Mouse (Mus musculus) 3T3-L1 (cell line): ENCODE measurements around the gene Ccdc7b.
"Not testable (repeated sequence)": the region's sequence is repeated elsewhere in the genome, so short reads cannot be mapped to it uniquely, and the experiment has no call there.

Source experiments
- DNase-seq: peaks from one replicate; pipeline ENCODE4 v3.0.0-alpha.2; 2015; ENCODE audit warnings: low read depth, low spot score

Ccdc7b gene

GRCm38 (mm10) chr8:129066834-129067233 lies at the start of gene Ccdc7b:
Gene Ccdc7b, plus strand, starts transcription at chr8:129067134.
- not testable (repeated sequence) for DNase-seq

- DNase-seq = not testable (repeated sequence)
Observed at GRCm38 (mm10) chr8:129065417-129065816, 1.5 kb upstream of the Ccdc7b start, which contains the start of gene Ccdc7a. Gene Ccdc7a, minus strand, starts transcription at chr8:129065517.

- DNase-seq = not testable (repeated sequence)
Observed at GRCm38 (mm10) chr8:129115761-129116160, 48.8 kb downstream of the Ccdc7b start.

- DNase-seq = no peak
Observed at GRCm38 (mm10) chr8:129131561-129131960, 64.6 kb downstream of the Ccdc7b start, which contains the start of gene Gm10999. Gene Gm10999, minus strand, starts transcription at chr8:129131661.

GRCm38 (mm10) chr8:129133475-129133874 lies 66.5 kb downstream of the Ccdc7b start:
- peak; percentile 1 for DNase-seq
